Mouse (Mus musculus): ENCODE measurements around the gene Lysmd2.
A peak's percentile ranks its signal among the peaks of the same experiment; 100 is the strongest.
"Not testable (repeated sequence)": the region's sequence is repeated elsewhere in the genome, so short reads cannot be mapped to it uniquely, and the experiment has no call there.

Gene Lysmd2

DNA sequence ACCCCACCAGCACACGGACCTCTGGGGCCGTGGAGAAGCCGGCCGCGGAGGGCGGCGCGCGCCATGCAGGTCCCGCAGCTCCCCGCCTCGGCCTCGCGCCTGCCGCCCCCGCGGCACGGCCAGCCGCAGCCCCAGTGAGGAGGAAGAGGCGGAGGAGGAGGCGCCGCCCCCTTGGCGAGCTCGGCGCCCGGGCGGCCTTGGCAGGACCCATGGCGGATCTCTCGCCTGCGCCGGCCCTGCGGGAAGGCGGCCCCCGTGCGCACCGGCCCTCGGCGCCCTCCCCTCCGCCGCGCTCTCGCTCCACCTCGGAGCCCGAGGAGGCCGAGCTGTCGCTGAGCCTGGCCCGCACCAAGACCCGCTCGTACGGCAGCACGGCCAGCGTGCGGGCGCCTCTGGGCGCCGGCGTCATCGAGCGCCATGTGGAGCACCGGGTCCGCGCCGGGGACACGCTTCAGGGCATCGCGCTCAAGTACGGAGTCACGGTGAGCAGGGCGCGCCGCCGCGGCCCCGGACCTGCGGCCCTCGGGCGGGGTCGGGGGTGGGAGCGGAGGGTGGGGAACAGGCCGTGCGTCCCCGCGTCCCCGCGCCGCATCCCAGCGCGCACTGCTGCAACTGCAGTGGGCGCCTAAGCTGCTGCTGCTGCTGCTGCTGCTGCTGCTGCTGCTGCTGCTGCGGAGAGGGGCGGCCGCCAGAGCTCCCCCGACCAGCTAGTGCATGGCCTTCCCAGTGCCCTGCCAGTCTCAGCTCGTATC is at the start of gene Lysmd2:
TSS of gene Lysmd2 (plus strand) at position 186 of the 752 bp plus-strand sequence.
- DNase-seq (ENCODE audit: low spot score in 2 of 2), result peak; percentile 60 to 72

- DNase-seq (ENCODE audit: low spot score in 2 of 2), result no peak
These were observed 46.2 kb upstream of the Lysmd2 start for GRCm38 (mm10) chr9:75579321-75579720.

- DNase-seq (ENCODE audit: low spot score in 2 of 2), result no peak
These were observed 43.7 kb upstream of the Lysmd2 start for GRCm38 (mm10) chr9:75581694-75582350.

DNA sequence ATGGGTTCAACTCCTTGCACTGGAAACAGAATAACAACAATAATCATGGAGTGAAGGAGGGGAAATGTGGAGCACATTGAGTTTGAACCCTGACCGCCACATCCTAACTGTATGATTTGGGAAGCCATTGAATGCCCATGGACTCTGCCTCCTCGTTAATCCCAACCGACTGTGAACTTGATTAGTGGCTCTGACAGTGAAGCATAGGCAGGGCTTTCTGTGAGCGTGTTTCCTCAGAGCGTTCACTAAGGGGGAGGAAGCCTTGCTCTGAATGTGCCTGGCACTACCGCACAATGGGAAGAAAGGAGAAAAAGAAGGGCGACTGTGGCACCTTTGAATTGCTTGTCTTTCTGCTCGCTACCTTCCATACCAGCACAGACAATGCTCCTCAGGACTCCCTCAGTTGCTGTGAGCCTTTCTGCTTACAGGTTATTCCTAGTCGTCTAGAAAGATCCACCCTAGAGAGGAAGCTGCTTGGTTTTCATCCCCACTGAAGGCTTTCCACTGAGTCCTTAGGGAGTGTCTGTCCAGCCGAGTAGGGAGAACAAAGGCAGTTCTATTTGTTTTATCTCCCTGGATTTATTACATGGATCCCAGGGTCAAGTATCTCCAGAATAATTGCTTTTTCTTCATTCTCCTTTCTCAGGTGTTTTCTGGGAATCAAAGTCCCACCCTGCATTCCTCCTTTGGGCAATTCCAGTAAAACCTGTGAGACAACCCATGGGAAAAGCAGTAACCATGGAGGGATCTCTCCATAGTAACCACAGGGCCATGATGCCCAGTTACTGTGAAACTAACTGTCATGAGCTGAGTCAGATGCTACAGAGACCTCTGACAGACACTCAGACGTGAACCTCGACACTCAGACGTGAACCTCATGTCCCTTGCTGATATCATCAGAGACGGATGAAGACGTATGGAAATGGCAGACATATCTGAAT is 35.4 kb upstream of the Lysmd2 start:
- DNase-seq (ENCODE audit: low spot score in 2 of 2), result no peak

DNA sequence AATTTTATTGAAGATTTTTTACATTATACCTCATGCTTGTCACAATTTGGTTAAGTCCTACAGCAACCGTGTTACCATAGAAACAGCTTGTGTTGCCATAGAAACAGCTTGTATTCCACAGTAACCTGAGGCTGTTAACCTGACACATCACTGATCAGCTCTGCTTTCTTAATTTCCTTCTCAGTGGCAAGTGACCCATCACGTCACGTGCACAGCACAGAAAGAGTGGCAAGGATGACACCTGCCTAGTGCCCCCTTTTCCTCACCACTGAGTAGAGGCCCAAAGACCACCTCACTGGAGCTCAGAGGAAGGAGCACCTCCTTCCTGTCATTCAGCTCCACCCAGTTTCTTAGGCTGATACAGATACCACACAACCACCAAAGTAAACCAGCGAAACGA is 32.1 kb upstream of the Lysmd2 start:
- peak in 1 of 2 experiments; percentile 45 for DNase-seq (ENCODE audit: low spot score in 2 of 2)

DNA sequence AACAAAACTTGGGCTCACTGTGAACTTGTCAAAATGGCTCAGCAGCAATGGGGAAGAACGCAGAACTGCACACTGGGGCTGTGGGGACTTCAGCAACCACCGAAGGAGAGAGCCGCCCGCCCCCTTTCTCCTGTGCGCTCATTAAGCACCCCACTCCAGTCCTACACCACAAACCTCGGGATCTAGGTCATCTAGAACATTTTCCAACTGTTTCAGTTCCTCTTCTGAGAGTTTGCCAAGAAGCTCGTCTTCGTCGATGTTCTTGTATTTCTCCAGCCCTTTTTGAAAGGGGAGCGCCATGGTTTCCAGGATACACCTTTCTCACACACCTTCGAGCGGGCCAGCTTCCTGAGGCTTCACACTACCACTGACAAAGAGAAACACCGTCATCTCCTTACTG is 28.5 kb upstream of the Lysmd2 start:
- no peak for DNase-seq (ENCODE audit: low spot score in 2 of 2)

DNA sequence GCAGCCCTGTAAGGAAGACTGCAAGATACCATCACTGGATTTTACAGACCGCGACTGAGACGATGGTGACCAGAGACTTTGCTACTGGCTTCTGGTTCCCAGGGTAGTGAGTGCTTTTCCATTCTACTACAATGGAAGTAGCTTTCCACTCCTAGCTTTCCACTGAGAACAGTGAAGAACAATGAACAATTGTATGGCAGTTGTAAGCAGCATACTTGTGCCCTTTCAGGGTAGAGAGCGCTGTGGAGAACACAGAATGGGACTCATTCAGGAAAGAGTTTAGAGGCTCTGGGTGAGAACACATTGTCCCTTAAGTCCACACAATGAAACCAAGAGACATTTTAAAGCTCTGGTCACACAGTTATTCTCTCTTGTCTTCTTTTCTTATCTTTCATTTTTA is 27.9 kb upstream of the Lysmd2 start:
- DNase-seq (ENCODE audit: low spot score in 2 of 2), result no peak

DNA sequence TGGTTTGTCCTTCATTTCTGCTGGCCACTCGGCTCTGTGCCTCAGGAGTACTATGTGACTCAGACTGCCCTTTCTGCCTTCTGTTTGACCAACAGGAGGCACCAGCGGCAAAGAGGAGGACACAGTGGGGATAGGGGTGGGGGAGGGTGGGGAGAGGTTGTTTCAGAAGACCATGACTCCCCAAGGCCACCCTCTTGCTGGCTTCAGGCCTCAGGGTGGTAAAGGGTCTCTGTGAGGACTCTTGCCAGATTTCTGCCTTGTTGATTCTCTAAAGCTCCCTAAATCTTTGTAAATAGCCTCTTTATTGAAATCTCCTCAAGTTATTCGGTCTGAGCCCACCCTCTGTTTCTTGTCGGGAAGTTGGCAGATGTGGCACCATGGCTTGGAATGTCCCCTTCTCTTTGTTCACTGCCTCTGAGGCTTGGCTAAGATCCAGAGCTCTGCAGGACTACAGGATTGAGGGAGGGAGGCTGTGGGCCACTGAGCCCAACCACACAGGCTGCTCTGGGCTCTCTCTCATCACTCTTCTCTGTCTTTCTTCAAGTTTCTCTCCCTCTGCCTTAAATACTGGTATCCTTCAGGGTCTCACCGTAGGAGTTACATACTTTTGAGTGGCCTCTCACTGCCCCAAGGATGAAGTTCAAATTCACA is 26.2 kb upstream of the Lysmd2 start:
- no peak for DNase-seq (ENCODE audit: low spot score in 2 of 2)

- peak in 1 of 2 experiments; percentile 63 for DNase-seq (ENCODE audit: low spot score in 2 of 2)
These were observed 25.2 kb upstream of the Lysmd2 start for GRCm38 (mm10) chr9:75600166-75600934.

DNA sequence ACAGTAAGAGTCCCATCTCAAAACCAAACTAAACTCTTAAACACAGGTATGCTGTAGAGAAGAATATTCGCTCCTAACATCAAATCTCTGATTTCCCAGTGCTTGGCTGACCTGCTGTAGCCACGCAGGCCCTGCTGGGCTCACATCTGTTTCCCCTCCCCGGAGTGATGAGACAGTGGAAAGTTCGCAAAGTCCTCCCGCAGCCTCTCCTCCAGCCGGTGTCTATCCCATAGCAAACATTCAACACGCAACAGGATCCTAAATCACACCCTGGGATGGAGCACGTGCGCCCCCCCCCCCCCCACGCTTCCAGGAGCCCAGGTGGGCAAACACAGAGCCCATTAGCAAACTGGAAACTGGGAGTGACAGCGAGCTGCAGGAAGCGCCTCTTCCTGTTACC is 24.0 kb upstream of the Lysmd2 start:
- DNase-seq (ENCODE audit: low spot score in 2 of 2), result no peak

DNA sequence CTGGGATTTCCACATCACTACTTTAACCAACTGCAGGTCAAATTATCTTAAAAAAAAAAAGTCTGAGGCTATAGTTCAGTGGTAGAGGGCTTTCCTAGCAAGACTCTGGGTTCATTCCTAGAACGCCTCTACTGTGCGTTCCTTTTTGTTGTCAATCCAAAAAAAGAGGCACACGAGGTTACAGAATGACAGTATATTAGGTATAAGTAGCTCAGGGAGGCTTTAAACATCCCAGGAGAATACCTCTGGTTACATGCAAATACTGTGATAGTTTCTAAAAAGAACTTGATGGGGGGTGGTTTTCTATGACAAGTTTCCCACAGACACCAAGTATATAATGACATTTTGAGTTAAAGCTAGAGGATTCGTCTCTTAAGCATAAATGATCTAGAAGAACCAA is 18.0 kb upstream of the Lysmd2 start:
- DNase-seq (ENCODE audit: low spot score in 2 of 2), result no peak

GRCm38 (mm10) chr9:75609505-75609904 is 16.0 kb upstream of the Lysmd2 start:
- DNase-seq (ENCODE audit: low spot score in 2 of 2), result no peak

- DNase-seq (ENCODE audit: low spot score in 2 of 2), result no peak
These were observed 15.6 kb upstream of the Lysmd2 start for GRCm38 (mm10) chr9:75609965-75610364.

DNA sequence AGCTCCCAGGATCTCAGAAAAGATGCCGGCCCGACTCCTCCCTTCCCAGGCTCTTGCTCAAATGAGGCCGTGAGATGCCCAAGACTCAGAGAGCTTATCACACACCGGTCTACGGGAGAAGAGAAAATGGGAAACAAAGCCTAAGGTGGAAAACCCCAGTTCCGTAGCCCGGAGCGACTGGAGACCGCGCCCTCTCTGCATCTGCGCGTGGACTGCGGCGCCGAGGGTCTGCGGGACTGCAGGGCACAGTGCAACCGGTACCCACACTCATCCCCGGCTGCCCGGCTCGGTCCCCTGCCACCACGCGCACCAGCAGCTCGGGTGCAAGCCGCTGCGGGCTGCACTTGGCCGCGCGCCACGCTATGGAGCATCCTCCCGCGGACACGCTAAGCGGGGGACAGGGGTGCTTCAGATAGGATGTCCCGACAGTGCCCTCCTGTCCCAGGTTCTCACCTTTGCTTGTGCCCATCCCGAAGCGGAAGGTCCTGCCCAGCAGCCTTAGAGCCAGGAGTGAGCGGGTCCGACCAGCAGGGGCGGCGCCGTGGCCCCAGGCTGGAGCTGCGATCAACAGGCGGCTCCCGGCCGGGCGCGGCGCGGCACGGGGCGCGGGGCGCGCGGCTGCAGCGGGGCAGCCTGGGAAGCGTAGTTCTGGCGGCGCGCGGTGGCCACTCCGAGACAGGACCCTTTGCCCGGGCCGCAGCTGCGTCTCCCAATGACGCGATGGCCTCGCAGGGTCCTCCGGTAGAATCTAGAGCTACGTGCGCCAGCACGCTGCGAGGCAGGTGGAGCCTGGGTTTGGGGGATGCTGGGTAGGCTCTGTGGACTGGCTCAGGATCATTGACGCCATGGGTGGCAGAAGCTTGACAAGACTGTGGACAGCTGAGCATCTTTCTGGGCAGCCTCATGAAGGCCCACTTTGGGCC is 14.7 kb upstream of the Lysmd2 start, which contains the start of gene Tmod2:
TSS of gene Tmod2 (minus strand) at position 755 of the 923 bp plus-strand sequence.
- DNase-seq (ENCODE audit: low spot score in 2 of 2), result peak; percentile 78 to 82

- DNase-seq (ENCODE audit: low spot score in 2 of 2), result no peak
These were observed 9.0 kb upstream of the Lysmd2 start for GRCm38 (mm10) chr9:75616560-75616959.

GRCm38 (mm10) chr9:75618836-75619400 is 6.6 kb upstream of the Lysmd2 start:
- DNase-seq (ENCODE audit: low spot score in 2 of 2), result no peak

- not testable (repeated sequence) for DNase-seq (ENCODE audit: low spot score in 2 of 2)
These were observed 5.8 kb upstream of the Lysmd2 start for GRCm38 (mm10) chr9:75619761-75620160.

- no peak for DNase-seq (ENCODE audit: low spot score in 2 of 2)
These were observed 4.1 kb upstream of the Lysmd2 start for GRCm38 (mm10) chr9:75621428-75621827.

DNA sequence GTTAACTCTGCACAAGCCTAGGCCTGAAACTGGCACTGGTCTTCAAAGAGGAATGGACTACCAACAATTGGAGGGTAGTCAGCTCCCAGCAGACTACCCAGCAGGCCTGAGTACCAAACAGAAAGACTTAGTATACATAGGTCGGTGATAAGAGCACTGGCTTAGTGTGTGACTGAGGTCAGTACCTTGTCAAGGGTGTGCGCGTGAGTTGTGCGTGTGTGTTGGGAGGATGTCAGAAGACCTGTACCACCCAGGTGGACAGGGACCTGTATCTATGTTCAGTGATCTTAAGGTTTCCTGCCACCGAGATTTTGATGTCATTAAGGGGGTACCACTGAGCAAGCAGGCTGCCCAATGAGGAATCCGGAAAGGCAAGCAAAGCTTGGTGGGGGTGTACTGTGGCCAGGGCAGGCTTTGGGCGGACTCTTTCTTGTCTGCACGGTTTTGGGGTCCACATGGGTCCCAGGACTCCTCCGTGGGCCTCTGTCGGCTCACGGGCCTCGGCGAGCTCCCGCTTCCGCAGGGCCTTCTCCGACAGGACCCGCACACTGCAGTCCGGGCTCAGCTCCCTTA is 472 bp upstream of the Lysmd2 start:
- no peak for DNase-seq (ENCODE audit: low spot score in 2 of 2)
